Mouse (Mus musculus): ENCODE measurements around the gene Nlrp6. TPM values are rescaled to one million over a fixed set of nuclear protein-coding genes. Genes with fewer than 3 reads are reported as not detected.
"Not testable (repeated sequence)": the region's sequence is repeated elsewhere in the genome, so short reads cannot be mapped to it uniquely, and the experiment has no call there.

The Nlrp6 gene
- polyA plus RNA-seq, 1 experiment from 2014 or later: not detected

DNA sequence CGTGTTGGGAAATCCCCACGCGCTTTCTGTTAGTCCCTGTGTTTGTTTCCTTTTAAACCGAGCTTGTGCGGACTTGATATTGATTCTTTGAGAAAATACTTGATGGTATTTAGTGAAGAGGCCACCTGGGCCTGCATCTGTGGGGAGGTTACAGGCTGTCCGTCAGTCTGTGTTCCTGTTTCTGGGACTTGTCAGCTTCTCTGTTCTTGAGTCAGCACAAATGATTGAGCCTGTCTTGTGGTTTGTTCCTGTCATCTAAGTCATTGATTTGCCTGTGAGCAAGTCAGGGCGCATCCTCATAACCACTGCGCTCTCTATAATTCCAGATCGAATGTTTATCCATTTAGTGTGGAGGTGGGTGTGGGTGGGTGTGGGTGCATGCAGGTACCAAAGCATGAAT, 56.0 kb downstream of the Nlrp6 start:
- not testable (repeated sequence) for ATAC-seq (ENCODE audit: insufficient number of reproducible peaks, insufficient read depth, low FRiP score, low read depth); H3K27ac ChIP-seq (replicated peaks in 1 of 2; ENCODE audit: control insufficient read depth in 1 of 2, insufficient read depth in 1 of 2, low read depth in 2 of 2, low read length in 2 of 2)

More for the DNA sequence above, 56.0 kb downstream of the Nlrp6 start:
- WGBS: 87% methylated on average over 9 of the region's 9 CpGs
- not testable (repeated sequence) for H3K4me1 ChIP-seq (ENCODE audit: control insufficient read depth in 2 of 2, insufficient read depth in 2 of 2, low read length in 2 of 2); H3K4me2 ChIP-seq (ENCODE audit: low read length); H3K9me3 ChIP-seq (ENCODE audit: control insufficient read depth, low read length); H3K9ac ChIP-seq (ENCODE audit: low read length); H3K4me3 ChIP-seq (ENCODE audit: control insufficient read depth in 1 of 2, insufficient read depth in 1 of 2, low read depth in 1 of 2, low read length in 2 of 2); H3K27me3 ChIP-seq (ENCODE audit: control insufficient read depth, insufficient read depth, low read length); H3K36me3 ChIP-seq (ENCODE audit: control insufficient read depth, insufficient read depth, low read length)

Other genes with a start within 250 kb of the Nlrp6 start
- not detected in 2 replicates for gene Olfr45, start 239.0 kb upstream of the Nlrp6 start, polyA plus RNA-seq (2014; fragmentation: Nextera tagmentation; extraction: Ambion mirVana)
- gene Olfr541, start 223.6 kb upstream of the Nlrp6 start, polyA plus RNA-seq (2014; fragmentation: Nextera tagmentation; extraction: Ambion mirVana): not detected in 2 replicates
- not detected in 2 replicates for gene Cyp2e1, start 157.2 kb upstream of the Nlrp6 start, polyA plus RNA-seq (2014; fragmentation: Nextera tagmentation; extraction: Ambion mirVana)
- 0.31 TPM in 1 of 2 replicates, not detected in the other for gene Syce1, start 133.1 kb upstream of the Nlrp6 start, polyA plus RNA-seq (2014; fragmentation: Nextera tagmentation; extraction: Ambion mirVana)
- gene Zfp941, start 98.7 kb upstream of the Nlrp6 start, polyA plus RNA-seq (2014; fragmentation: Nextera tagmentation; extraction: Ambion mirVana): 0.75 and 0.86 TPM in 2 replicates
- not detected in 2 replicates for gene Urah, start 85.9 kb upstream of the Nlrp6 start, polyA plus RNA-seq (2014; fragmentation: Nextera tagmentation; extraction: Ambion mirVana)
- gene Scgb1c1, start 75.4 kb upstream of the Nlrp6 start, polyA plus RNA-seq (2014; fragmentation: Nextera tagmentation; extraction: Ambion mirVana): not detected in 2 replicates
- 0.12 TPM in 1 of 2 replicates, not detected in the other for gene Odf3, start 73.1 kb upstream of the Nlrp6 start, polyA plus RNA-seq (2014; fragmentation: Nextera tagmentation; extraction: Ambion mirVana)
- not detected in 2 replicates for gene Gm45785, start 64.6 kb upstream of the Nlrp6 start, polyA plus RNA-seq (2014; fragmentation: Nextera tagmentation; extraction: Ambion mirVana)
- 40.5 and 42.8 TPM in 2 replicates for gene Ric8a, start 63.9 kb upstream of the Nlrp6 start, polyA plus RNA-seq (2014; fragmentation: Nextera tagmentation; extraction: Ambion mirVana)
- 35.0 and 39.5 TPM in 2 replicates for gene Bet1l, start 63.3 kb upstream of the Nlrp6 start, polyA plus RNA-seq (2014; fragmentation: Nextera tagmentation; extraction: Ambion mirVana)
- 55.4 and 120 TPM in 2 replicates for gene Psmd13, start 38.9 kb upstream of the Nlrp6 start, polyA plus RNA-seq (2014; fragmentation: Nextera tagmentation; extraction: Ambion mirVana)
- 48.4 and 57.2 TPM in 2 replicates for gene Sirt3, start 38.6 kb upstream of the Nlrp6 start, polyA plus RNA-seq (2014; fragmentation: Nextera tagmentation; extraction: Ambion mirVana)
- 375 and 378 TPM in 2 replicates for gene Cox8b, start 20.5 kb upstream of the Nlrp6 start, polyA plus RNA-seq (2014; fragmentation: Nextera tagmentation; extraction: Ambion mirVana)
- gene Pgghg, start 20.5 kb downstream of the Nlrp6 start, polyA plus RNA-seq (2014; fragmentation: Nextera tagmentation; extraction: Ambion mirVana): 11.4 and 13.0 TPM in 2 replicates
- 0.65 and 0.82 TPM in 2 replicates for gene Ifitm5, start 29.4 kb downstream of the Nlrp6 start, polyA plus RNA-seq (2014; fragmentation: Nextera tagmentation; extraction: Ambion mirVana)
- not detected in 2 replicates for gene Gm45717, start 35.0 kb downstream of the Nlrp6 start, polyA plus RNA-seq (2014; fragmentation: Nextera tagmentation; extraction: Ambion mirVana)
- gene Ifitm2, start 35.1 kb downstream of the Nlrp6 start, polyA plus RNA-seq (2014; fragmentation: Nextera tagmentation; extraction: Ambion mirVana): 615 and 692 TPM in 2 replicates
- gene Ifitm1, start 46.3 kb downstream of the Nlrp6 start, polyA plus RNA-seq (2014; fragmentation: Nextera tagmentation; extraction: Ambion mirVana): 7.4 and 8.3 TPM in 2 replicates
- gene Ifitm3, start 89.9 kb downstream of the Nlrp6 start, polyA plus RNA-seq (2014; fragmentation: Nextera tagmentation; extraction: Ambion mirVana): 89.6 and 105 TPM in 2 replicates
- gene Ifitm6, start 97.0 kb downstream of the Nlrp6 start, polyA plus RNA-seq (2014; fragmentation: Nextera tagmentation; extraction: Ambion mirVana): 0.43 and 0.97 TPM in 2 replicates
- not detected in 2 replicates for gene Gm17387, start 108.2 kb downstream of the Nlrp6 start, polyA plus RNA-seq (2014; fragmentation: Nextera tagmentation; extraction: Ambion mirVana)
- gene B4galnt4, start 140.2 kb downstream of the Nlrp6 start, polyA plus RNA-seq (2014; fragmentation: Nextera tagmentation; extraction: Ambion mirVana): 0.27 and 0.66 TPM in 2 replicates
- 0.23 TPM in 1 of 2 replicates, not detected in the other for gene Pkp3, start 157.3 kb downstream of the Nlrp6 start, polyA plus RNA-seq (2014; fragmentation: Nextera tagmentation; extraction: Ambion mirVana)
- 2.8 TPM in 2 replicates for gene Sigirr, start 179.7 kb downstream of the Nlrp6 start, polyA plus RNA-seq (2014; fragmentation: Nextera tagmentation; extraction: Ambion mirVana)
- 0.34 TPM in 1 of 2 replicates, not detected in the other for gene Ano9, start 196.9 kb downstream of the Nlrp6 start, polyA plus RNA-seq (2014; fragmentation: Nextera tagmentation; extraction: Ambion mirVana)
- gene Ptdss2, start 201.5 kb downstream of the Nlrp6 start, polyA plus RNA-seq (2014; fragmentation: Nextera tagmentation; extraction: Ambion mirVana): 51.8 and 65.6 TPM in 2 replicates

Data from heart, embryonic 14.5 days (tissue).